Mouse (Mus musculus): ENCODE results near the gene Slc6a19. TPM values are rescaled to one million over a fixed set of nuclear protein-coding genes. Genes with fewer than 3 reads are reported as not detected.

Gene Slc6a19
- polyA plus RNA-seq, 1 experiment: not detected

- Histone ChIP-seq H3K4me1 (ENCODE audit: control insufficient read depth, insufficient read depth, low read length) (no peaks in the 10 kb centered on the region), H3K4me3 (ENCODE audit: insufficient read depth, low read length) (no peak overlapping the region), H3K27ac (ENCODE audit: insufficient read depth, low read length) (no peak overlapping the region)
- TF ChIP-seq POLR2A (IDR thresholded peaks at IDR 0.05; ENCODE audit: low read depth, low read length) (no peak), CTCF (IDR thresholded peaks at IDR 0.05; ENCODE audit: borderline replicate concordance, insufficient read depth, low read length) (no peak)
These were observed 66.8 kb downstream of the Slc6a19 start for GRCm38 (mm10) chr13:73637826-73638225.

- no peak for TF ChIP-seq CTCF (IDR thresholded peaks at IDR 0.05; ENCODE audit: borderline replicate concordance, insufficient read depth, low read length)
- TF ChIP-seq POLR2A (IDR thresholded peaks at IDR 0.05; ENCODE audit: low read depth, low read length): no peak
- H3K27ac ChIP-seq (ENCODE audit: insufficient read depth, low read length): no peak overlapping the region; the same call in 1 of the 2 replicates
- H3K4me3 ChIP-seq (ENCODE audit: insufficient read depth, low read length): no peak overlapping the region
- H3K4me1 ChIP-seq (ENCODE audit: control insufficient read depth, insufficient read depth, low read length): no peaks in the 10 kb centered on the region
These were observed 72.8 kb downstream of the Slc6a19 start for GRCm38 (mm10) chr13:73631837-73632236.

Other genes starting within 250 kb of the Slc6a19 start
- 20.1 and 21.5 TPM in 2 replicates for gene Lpcat1, start 237.7 kb downstream of the Slc6a19 start, polyA plus RNA-seq (2011; ENCODE audit: insufficient read length, low read depth, missing spikeins)
- not detected in 2 replicates for gene Slc6a3, start 168.1 kb downstream of the Slc6a19 start, polyA plus RNA-seq (2011; ENCODE audit: insufficient read length, low read depth, missing spikeins)
- gene Clptm1l, start 100.9 kb downstream of the Slc6a19 start, polyA plus RNA-seq (2011; ENCODE audit: insufficient read length, low read depth, missing spikeins): 140 and 159 TPM in 2 replicates
- gene Tert, start 78.0 kb downstream of the Slc6a19 start, polyA plus RNA-seq (2011; ENCODE audit: insufficient read length, low read depth, missing spikeins): 6.5 and 6.6 TPM in 2 replicates
- gene Slc6a18, start 26.8 kb downstream of the Slc6a19 start, polyA plus RNA-seq (2011; ENCODE audit: insufficient read length, low read depth, missing spikeins): not detected in 2 replicates
- gene Slc12a7, start 28.2 kb upstream of the Slc6a19 start, polyA plus RNA-seq (2011; ENCODE audit: insufficient read length, low read depth, missing spikeins): 26.0 and 31.9 TPM in 2 replicates
- gene Nkd2, start 142.8 kb upstream of the Slc6a19 start, polyA plus RNA-seq (2011; ENCODE audit: insufficient read length, low read depth, missing spikeins): 7.8 and 10.9 TPM in 2 replicates
- gene Trip13, start 232.9 kb upstream of the Slc6a19 start, polyA plus RNA-seq (2011; ENCODE audit: insufficient read length, low read depth, missing spikeins): 24.0 and 32.6 TPM in 2 replicates
- gene Brd9, start 232.9 kb upstream of the Slc6a19 start, polyA plus RNA-seq (2011; ENCODE audit: insufficient read length, low read depth, missing spikeins): 33.1 and 35.1 TPM in 2 replicates

All from embryonic fibroblast, embryonic 13.5 days (primary cell).